Mouse (Mus musculus): ENCODE results near the gene Rab28. TPM values are rescaled to one million over a fixed set of nuclear protein-coding genes. Genes with fewer than 3 reads are reported as not detected.
"Not testable (repeated sequence)": the region's sequence is repeated elsewhere in the genome, so short reads cannot be mapped to it uniquely, and the experiment has no call there.

The Rab28 gene
- total RNA-seq (2022), result 100 to 1,000 TPM in 1 of 4 experiments, 10 to 100 TPM in 3; 95.5 to 106 (median 97.0) TPM

GRCm38 (mm10) chr5:41708051-41708630, at the start of gene Rab28:
Gene Rab28, minus strand, starts transcription at chr5:41708157.
- DNase-seq (ENCODE audit: low spot score), result peak; percentile 96

GRCm38 (mm10) chr5:41757338-41757737, 49.4 kb upstream of the Rab28 start:
- DNase-seq (ENCODE audit: low spot score), result no peak

GRCm38 (mm10) chr5:41756396-41756795, 48.4 kb upstream of the Rab28 start:
- DNase-seq (ENCODE audit: low spot score), result no peak

GRCm38 (mm10) chr5:41755373-41755960, 47.5 kb upstream of the Rab28 start:
- no peak for DNase-seq (ENCODE audit: low spot score)

- no peak for DNase-seq (ENCODE audit: low spot score)
These were observed 46.9 kb upstream of the Rab28 start for GRCm38 (mm10) chr5:41754836-41755235.

GRCm38 (mm10) chr5:41754226-41754775, 46.3 kb upstream of the Rab28 start:
- DNase-seq (ENCODE audit: low spot score), result no peak

GRCm38 (mm10) chr5:41752721-41753120, 44.8 kb upstream of the Rab28 start:
- DNase-seq (ENCODE audit: low spot score), result no peak

- DNase-seq (ENCODE audit: low spot score), result no peak
These were observed 37.2 kb upstream of the Rab28 start for GRCm38 (mm10) chr5:41744898-41745780.

- no peak for DNase-seq (ENCODE audit: low spot score)
These were observed 36.3 kb upstream of the Rab28 start for GRCm38 (mm10) chr5:41744234-41744633.

GRCm38 (mm10) chr5:41738817-41739216, 30.9 kb upstream of the Rab28 start:
- DNase-seq (ENCODE audit: low spot score), result no peak

- DNase-seq (ENCODE audit: low spot score), result no peak
These were observed 29.1 kb upstream of the Rab28 start for GRCm38 (mm10) chr5:41737039-41737438.

GRCm38 (mm10) chr5:41727017-41727416, 19.1 kb upstream of the Rab28 start:
- no peak for DNase-seq (ENCODE audit: low spot score)

GRCm38 (mm10) chr5:41725573-41725972, 17.6 kb upstream of the Rab28 start:
- no peak for DNase-seq (ENCODE audit: low spot score)

GRCm38 (mm10) chr5:41707115-41708015, 592 bp downstream of the Rab28 start:
- peak; percentile 9 for DNase-seq (ENCODE audit: low spot score)

- DNase-seq (ENCODE audit: low spot score), result no peak
These were observed 1.2 kb downstream of the Rab28 start for GRCm38 (mm10) chr5:41706777-41707114.

- not testable (repeated sequence) for DNase-seq (ENCODE audit: low spot score)
These were observed 6.9 kb downstream of the Rab28 start for GRCm38 (mm10) chr5:41701085-41701484.

GRCm38 (mm10) chr5:41697958-41698357, 10.0 kb downstream of the Rab28 start:
- DNase-seq (ENCODE audit: low spot score), result no peak

GRCm38 (mm10) chr5:41685016-41685415, 22.9 kb downstream of the Rab28 start:
- DNase-seq (ENCODE audit: low spot score), result no peak

- no peak for DNase-seq (ENCODE audit: low spot score)
These were observed 24.0 kb downstream of the Rab28 start for GRCm38 (mm10) chr5:41683976-41684375.

- DNase-seq (ENCODE audit: low spot score), result no peak
These were observed 41.9 kb downstream of the Rab28 start for GRCm38 (mm10) chr5:41666012-41666411.

- DNase-seq (ENCODE audit: low spot score), result no peak
These were observed 71.2 kb downstream of the Rab28 start for GRCm38 (mm10) chr5:41636793-41637192.

Measured in heart, adult 8-10 months (tissue).